Mouse (Mus musculus): ENCODE data around the gene Ankdd1b. TPM values are rescaled to one million over a fixed set of nuclear protein-coding genes. Genes with fewer than 3 reads are reported as not detected.
A peak's percentile ranks its signal among the peaks of the same experiment; 100 is the strongest.

Ankdd1b gene
- total and polyA plus RNA-seq, 2 experiments, result not detected

DNA sequence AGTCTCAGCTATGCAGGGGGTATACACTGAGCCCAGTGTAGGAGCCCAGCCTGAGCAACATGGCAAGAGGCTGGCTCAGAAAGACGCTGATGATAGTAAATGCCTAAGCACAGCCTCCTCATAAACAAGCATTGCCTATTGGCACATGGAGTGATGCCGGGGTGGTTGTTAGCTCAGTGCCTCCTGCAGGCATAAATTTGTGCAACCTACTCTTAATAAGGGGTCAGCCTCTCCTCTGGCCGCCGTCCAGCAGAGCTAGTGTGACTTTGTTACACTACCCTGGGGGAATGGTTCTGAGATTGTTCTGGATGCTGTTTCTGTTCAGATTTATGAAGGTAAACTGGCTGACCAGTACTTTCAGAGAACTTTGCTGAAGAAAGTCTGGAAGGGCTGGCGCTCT is 69.7 kb downstream of the Ankdd1b start:
- no peak for DNase-seq (ENCODE audit: extremely low read depth, low read depth, low spot score)
- H3K79me2 ChIP-seq (ENCODE audit: control insufficient read depth, insufficient read depth, low read length), result no peaks in the 10 kb centered on the region

DNA sequence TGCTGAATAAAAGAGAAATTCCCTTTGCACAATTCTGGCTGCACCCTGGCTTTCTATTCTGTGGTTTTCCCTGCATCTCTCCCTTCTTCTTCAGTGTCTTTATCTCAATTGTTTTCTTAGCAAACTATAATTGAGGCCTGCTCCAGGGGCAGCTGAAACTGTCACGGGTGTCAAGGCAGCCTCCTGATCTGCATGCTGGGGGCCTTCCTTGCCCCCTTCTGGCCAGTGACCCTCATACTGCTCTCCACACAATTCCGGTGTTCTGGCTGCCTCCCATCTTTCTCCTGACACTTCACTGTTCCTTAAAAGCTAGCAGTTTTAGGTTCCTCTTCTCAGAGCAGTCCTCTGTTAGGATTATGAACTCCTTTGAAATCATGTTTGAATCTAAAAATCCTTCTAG is 81.7 kb downstream of the Ankdd1b start:
- no peaks in the 10 kb centered on the region for H3K79me2 ChIP-seq (ENCODE audit: control insufficient read depth, insufficient read depth, low read length)
- TF ChIP-seq POLR2A (IDR thresholded peaks at IDR 0.05; ENCODE audit: extremely low read depth, insufficient read depth, low read length), result no peak
- no peak for TF ChIP-seq CTCF (IDR thresholded peaks at IDR 0.05; ENCODE audit: low read depth, low read length)
- H3K27ac ChIP-seq (replicated peaks; ENCODE audit: insufficient read depth, low read depth, low read length), result no peak overlapping the region
- WGBS, result 22% methylated on average over 2 of the region's 2 CpGs
- H3K4me3 ChIP-seq (ENCODE audit: insufficient read depth, low read depth, low read length), result no peak overlapping the region; the same call in 1 of the 2 replicates
- no peak for DNase-seq (ENCODE audit: extremely low read depth, low read depth, low spot score)
- H3K4me1 ChIP-seq (ENCODE audit: control insufficient read depth, insufficient read depth, low read length), result peaks cover 2% of the 10 kb centered on the region; the same call in 1 of the 2 replicates
- H3K36me3 ChIP-seq (ENCODE audit: control insufficient read depth, insufficient read depth, low read length), result peaks cover 34% of the 10 kb centered on the region
- H3K27me3 ChIP-seq (ENCODE audit: control insufficient read depth, insufficient read depth, low read length), result no peaks in the 10 kb centered on the region
- no peak overlapping the region for H3K9ac ChIP-seq (ENCODE audit: low read depth, low read length)

More for the DNA sequence above, 69.7 kb downstream of the Ankdd1b start:
- Histone ChIP-seq H3K36me3 (ENCODE audit: control insufficient read depth, insufficient read depth, low read length) (peaks cover 59% of the 10 kb centered on the region), H3K4me1 (ENCODE audit: control insufficient read depth, insufficient read depth, low read length) (no peaks in the 10 kb centered on the region), H3K4me3 (ENCODE audit: insufficient read depth, low read depth, low read length) (no peak overlapping the region), H3K27me3 (ENCODE audit: control insufficient read depth, insufficient read depth, low read length) (no peaks in the 10 kb centered on the region), H3K27ac (replicated peaks; ENCODE audit: insufficient read depth, low read depth, low read length) (no peak overlapping the region), H3K9ac (ENCODE audit: low read depth, low read length) (no peak overlapping the region)
- TF ChIP-seq POLR2A (IDR thresholded peaks at IDR 0.05; ENCODE audit: extremely low read depth, insufficient read depth, low read length), result no peak
- TF ChIP-seq CTCF (IDR thresholded peaks at IDR 0.05; ENCODE audit: low read depth, low read length), result no peak
- 98% methylated on average over 5 of the region's 5 CpGs for WGBS

- TF ChIP-seq POLR2A (IDR thresholded peaks at IDR 0.05; ENCODE audit: extremely low read depth, insufficient read depth, low read length) (0 out of 2 replicates have a peak, but pooled peaks have one; percentile 21), CTCF (IDR thresholded peaks at IDR 0.05; ENCODE audit: low read depth, low read length) (no peak)
- Histone ChIP-seq H3K79me2 (ENCODE audit: control insufficient read depth, insufficient read depth, low read length) (no peaks in the 10 kb centered on the region), H3K27me3 (ENCODE audit: control insufficient read depth, insufficient read depth, low read length) (no peaks in the 10 kb centered on the region), H3K9ac (ENCODE audit: low read depth, low read length) (peak within 1 kb of the TSS; percentile 89), H3K4me3 (ENCODE audit: insufficient read depth, low read depth, low read length) (peak within 1 kb of the TSS; percentile 96), H3K36me3 (ENCODE audit: control insufficient read depth, insufficient read depth, low read length) (peaks cover 26% of the 10 kb centered on the region), H3K27ac (replicated peaks; ENCODE audit: insufficient read depth, low read depth, low read length) (peak within 1 kb of the TSS; percentile 56), H3K4me1 (ENCODE audit: control insufficient read depth, insufficient read depth, low read length) (peaks cover 2% of the 10 kb centered on the region; the same call in 1 of the 2 replicates)
- under 1% methylated on average over 44 of the region's 44 CpGs for WGBS
- DNase-seq (ENCODE audit: extremely low read depth, low read depth, low spot score), result peak; percentile 96
These were observed 82.7 kb downstream of the Ankdd1b start, which contains the start of gene Poc5 for GRCm38 (mm10) chr13:96388042-96388888. Poc5 (plus strand) TSS chr13:96388294.

GRCm38 (mm10) chr13:96377883-96378282 is 93.1 kb downstream of the Ankdd1b start:
- no peak overlapping the region for H3K27ac ChIP-seq (replicated peaks; ENCODE audit: insufficient read depth, low read depth, low read length)
- DNase-seq (ENCODE audit: extremely low read depth, low read depth, low spot score), result no peak
- H3K4me1 ChIP-seq (ENCODE audit: control insufficient read depth, insufficient read depth, low read length), result no peaks in the 10 kb centered on the region
- 64% methylated on average over 4 of the region's 4 CpGs for WGBS
- no peaks in the 10 kb centered on the region for H3K79me2 ChIP-seq (ENCODE audit: control insufficient read depth, insufficient read depth, low read length)
- no peaks in the 10 kb centered on the region for H3K36me3 ChIP-seq (ENCODE audit: control insufficient read depth, insufficient read depth, low read length)
- no peak overlapping the region for H3K4me3 ChIP-seq (ENCODE audit: insufficient read depth, low read depth, low read length)
- H3K9ac ChIP-seq (ENCODE audit: low read depth, low read length), result no peak overlapping the region
- TF ChIP-seq CTCF (IDR thresholded peaks at IDR 0.05; ENCODE audit: low read depth, low read length), result no peak
- H3K27me3 ChIP-seq (ENCODE audit: control insufficient read depth, insufficient read depth, low read length), result no peaks in the 10 kb centered on the region

GRCm38 (mm10) chr13:96376871-96377270 is 94.1 kb downstream of the Ankdd1b start:
- Histone ChIP-seq H3K27me3 (ENCODE audit: control insufficient read depth, insufficient read depth, low read length) (no peaks in the 10 kb centered on the region), H3K9ac (ENCODE audit: low read depth, low read length) (no peak overlapping the region), H3K4me1 (ENCODE audit: control insufficient read depth, insufficient read depth, low read length) (no peaks in the 10 kb centered on the region), H3K79me2 (ENCODE audit: control insufficient read depth, insufficient read depth, low read length) (no peaks in the 10 kb centered on the region), H3K4me3 (ENCODE audit: insufficient read depth, low read depth, low read length) (no peak overlapping the region), H3K36me3 (ENCODE audit: control insufficient read depth, insufficient read depth, low read length) (no peaks in the 10 kb centered on the region), H3K27ac (replicated peaks; ENCODE audit: insufficient read depth, low read depth, low read length) (no peak overlapping the region)
- WGBS, result 93% methylated on average over 18 of the region's 18 CpGs
- TF ChIP-seq POLR2A (IDR thresholded peaks at IDR 0.05; ENCODE audit: extremely low read depth, insufficient read depth, low read length), result no peak
- no peak for DNase-seq (ENCODE audit: extremely low read depth, low read depth, low spot score)

DNA sequence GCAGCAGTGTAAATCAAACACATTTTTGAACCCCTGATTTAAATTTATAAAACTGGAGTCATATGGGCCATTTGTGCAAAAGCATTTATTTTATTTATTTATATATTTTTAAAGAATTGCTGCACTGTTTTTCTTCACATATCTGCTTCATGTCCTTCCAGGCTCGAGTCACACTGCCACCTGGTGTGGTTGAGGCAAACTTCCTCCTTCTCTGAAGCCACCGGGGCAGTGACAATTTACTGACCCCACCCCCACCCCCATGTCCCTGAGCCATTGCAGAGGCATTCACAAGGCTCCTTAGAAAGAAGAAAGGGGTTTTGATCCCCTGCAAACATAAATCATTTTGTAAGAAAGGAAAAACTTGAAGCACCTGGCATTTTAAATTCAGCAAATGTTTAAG is 95.5 kb downstream of the Ankdd1b start:
- 0% methylated on average over 2 of the region's 2 CpGs for WGBS
- TF ChIP-seq CTCF (IDR thresholded peaks at IDR 0.05; ENCODE audit: low read depth, low read length) (0 out of 2 replicates have a peak, but pooled peaks have one; percentile 3), POLR2A (IDR thresholded peaks at IDR 0.05; ENCODE audit: extremely low read depth, insufficient read depth, low read length) (no peak)

More for the DNA sequence above, 95.5 kb downstream of the Ankdd1b start:
- no peaks in the 10 kb centered on the region for H3K4me1 ChIP-seq (ENCODE audit: control insufficient read depth, insufficient read depth, low read length)
- H3K4me3 ChIP-seq (ENCODE audit: insufficient read depth, low read depth, low read length), result no peak overlapping the region
- no peak overlapping the region for H3K9ac ChIP-seq (ENCODE audit: low read depth, low read length)
- no peaks in the 10 kb centered on the region for H3K36me3 ChIP-seq (ENCODE audit: control insufficient read depth, insufficient read depth, low read length)
- H3K27ac ChIP-seq (replicated peaks; ENCODE audit: insufficient read depth, low read depth, low read length), result no peak overlapping the region
- DNase-seq (ENCODE audit: extremely low read depth, low read depth, low spot score), result no peak
- no peaks in the 10 kb centered on the region for H3K27me3 ChIP-seq (ENCODE audit: control insufficient read depth, insufficient read depth, low read length)
- no peaks in the 10 kb centered on the region for H3K79me2 ChIP-seq (ENCODE audit: control insufficient read depth, insufficient read depth, low read length)

Other genes starting within 250 kb of the Ankdd1b start
- gene Poc5, start 82.9 kb downstream of the Ankdd1b start, total RNA-seq (2014; rRNA removed), result 3.8 and 5.3 TPM in 2 replicates
- gene Poc5, start 82.9 kb downstream of the Ankdd1b start, polyA plus RNA-seq (2012; rRNA removed), result 1.6 and 1.9 TPM in 2 replicates
- gene Gm17622, start 19.5 kb upstream of the Ankdd1b start, total RNA-seq (2014; rRNA removed), result not detected in 2 replicates
- not detected in 2 replicates for gene Gm17622, start 19.5 kb upstream of the Ankdd1b start, polyA plus RNA-seq (2012; rRNA removed)
- 4.9 and 6.5 TPM in 2 replicates for gene Polk, start 71.4 kb upstream of the Ankdd1b start, total RNA-seq (2014; rRNA removed)
- gene Polk, start 71.4 kb upstream of the Ankdd1b start, polyA plus RNA-seq (2012; rRNA removed), result 0.56 and 0.75 TPM in 2 replicates
- 29.9 and 45.8 TPM in 2 replicates for gene Col4a3bp, start 71.4 kb upstream of the Ankdd1b start, total RNA-seq (2014; rRNA removed)
- 5.7 and 8.1 TPM in 2 replicates for gene Col4a3bp, start 71.4 kb upstream of the Ankdd1b start, polyA plus RNA-seq (2012; rRNA removed)
- gene Hmgcr, start 199.7 kb upstream of the Ankdd1b start, total RNA-seq (2014; rRNA removed), result 126 and 178 TPM in 2 replicates
- 21.4 and 23.5 TPM in 2 replicates for gene Hmgcr, start 199.7 kb upstream of the Ankdd1b start, polyA plus RNA-seq (2012; rRNA removed)